Mouse (Mus musculus): ENCODE measurements at regions not wholly inside any gene's neighbourhood (a gene's known extent, or its start where the extent isn't known, plus 50 kb on each side); places are given as distances from the start of the nearest gene placed in this dataset.

GRCm38 (mm10) chrX:99291423-99291963, 155.6 kb downstream of the Efnb1 start:
- DNase-seq (ENCODE audit: low read depth) = no peak

GRCm38 (mm10) chrX:99287988-99288387, 152.1 kb downstream of the Efnb1 start:
- DNase-seq (ENCODE audit: low read depth) = no peak

DNA sequence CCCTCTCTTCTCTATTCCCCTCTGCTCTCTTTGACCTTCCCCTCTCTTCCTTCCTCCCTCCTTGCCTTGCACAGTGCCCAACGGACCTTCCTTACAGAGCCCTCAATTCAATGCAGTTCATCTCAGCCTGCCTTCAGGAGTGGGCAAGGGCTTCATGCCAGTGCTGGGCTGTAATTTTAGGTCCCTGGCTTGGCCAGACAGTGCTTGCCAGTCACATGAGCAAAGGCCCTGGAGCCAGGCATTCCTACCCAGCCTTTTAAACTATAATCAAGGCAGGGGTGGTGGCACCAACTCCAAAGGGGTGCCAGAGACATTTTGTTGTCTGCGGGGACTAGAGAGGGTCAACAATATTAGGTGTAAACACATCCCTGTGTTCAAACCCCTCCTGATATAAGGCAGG, 150.9 kb downstream of the Efnb1 start:
- DNase-seq (ENCODE audit: low read depth) = no peak

GRCm38 (mm10) chrX:99285611-99286010, 149.7 kb downstream of the Efnb1 start:
- DNase-seq (ENCODE audit: low read depth) = no peak

DNA sequence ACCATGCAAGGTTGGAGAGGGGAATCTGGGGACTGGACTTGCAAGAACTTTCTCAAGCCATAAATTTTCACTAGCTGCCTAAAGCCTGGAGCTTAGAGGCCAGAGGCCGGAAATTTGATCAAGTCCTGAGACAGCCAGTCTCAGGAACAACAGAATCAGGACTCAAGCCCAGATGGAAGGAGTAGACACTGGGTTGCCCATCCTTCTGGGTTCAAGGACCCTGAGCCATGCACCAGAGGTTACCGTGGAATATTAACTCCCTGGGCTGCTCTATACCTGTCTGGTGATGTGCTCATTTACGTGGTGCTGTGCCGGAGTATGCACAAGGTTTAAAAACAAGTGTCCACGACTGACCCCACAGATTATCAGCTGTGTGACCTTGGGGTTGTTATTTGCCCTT, 145.1 kb downstream of the Efnb1 start:
- DNase-seq (ENCODE audit: low read depth) = no peak

DNA sequence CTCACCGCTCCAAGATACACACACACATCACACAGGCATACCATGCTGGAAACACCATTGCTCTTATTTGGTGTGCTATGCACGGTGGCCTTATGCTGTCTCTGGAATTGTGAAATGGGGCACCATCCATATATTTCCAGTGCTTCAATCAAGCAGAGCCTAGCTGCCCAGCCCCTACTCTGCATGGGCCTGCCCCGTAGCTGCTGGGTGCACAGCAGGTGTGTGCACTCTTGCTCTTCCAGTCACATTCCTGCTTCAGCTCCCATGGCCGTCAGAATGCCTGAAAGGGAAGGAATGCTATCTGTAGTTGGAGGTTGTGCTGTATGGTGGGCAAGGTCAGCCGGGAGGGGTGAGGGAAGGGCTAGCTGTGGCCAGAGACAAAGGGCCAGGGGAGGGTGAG, 144.6 kb downstream of the Efnb1 start:
- DNase-seq (ENCODE audit: low read depth) = no peak

GRCm38 (mm10) chrX:99275536-99275935, 139.6 kb downstream of the Efnb1 start:
- DNase-seq (ENCODE audit: low read depth) = no peak

GRCm38 (mm10) chrX:99271908-99272307, 136.0 kb downstream of the Efnb1 start:
- no peak for DNase-seq (ENCODE audit: low read depth)

GRCm38 (mm10) chrX:99249038-99249607, 113.2 kb downstream of the Efnb1 start:
- DNase-seq (ENCODE audit: low read depth) = no peak

- no peak for DNase-seq (ENCODE audit: low read depth)
Measured at GRCm38 (mm10) chrX:99248181-99248580, 112.3 kb downstream of the Efnb1 start.

DNA sequence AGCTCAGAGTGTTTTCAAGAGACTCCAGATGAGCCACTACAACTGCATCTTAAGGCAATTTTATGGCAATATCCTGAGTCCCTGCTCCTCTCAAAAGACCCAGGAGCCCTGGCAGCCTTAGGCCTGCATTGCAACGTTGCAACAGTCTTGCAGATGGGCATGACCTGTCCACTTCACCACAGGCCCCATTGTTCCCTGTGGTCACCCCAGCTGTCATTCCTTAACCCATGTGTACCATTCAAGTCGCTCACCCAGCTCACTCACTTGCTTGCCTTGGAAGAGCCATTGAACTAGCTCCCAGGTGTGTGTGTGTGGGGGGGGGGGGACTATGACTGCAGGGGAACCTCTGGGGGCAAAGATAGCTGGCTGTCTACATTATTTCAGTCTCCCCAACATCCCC, 110.8 kb downstream of the Efnb1 start:
- DNase-seq (ENCODE audit: low read depth) = no peak

GRCm38 (mm10) chrX:99246051-99246450, 110.1 kb downstream of the Efnb1 start:
- DNase-seq (ENCODE audit: low read depth) = no peak

GRCm38 (mm10) chrX:99245541-99245940, 109.6 kb downstream of the Efnb1 start:
- no peak for DNase-seq (ENCODE audit: low read depth)

DNA sequence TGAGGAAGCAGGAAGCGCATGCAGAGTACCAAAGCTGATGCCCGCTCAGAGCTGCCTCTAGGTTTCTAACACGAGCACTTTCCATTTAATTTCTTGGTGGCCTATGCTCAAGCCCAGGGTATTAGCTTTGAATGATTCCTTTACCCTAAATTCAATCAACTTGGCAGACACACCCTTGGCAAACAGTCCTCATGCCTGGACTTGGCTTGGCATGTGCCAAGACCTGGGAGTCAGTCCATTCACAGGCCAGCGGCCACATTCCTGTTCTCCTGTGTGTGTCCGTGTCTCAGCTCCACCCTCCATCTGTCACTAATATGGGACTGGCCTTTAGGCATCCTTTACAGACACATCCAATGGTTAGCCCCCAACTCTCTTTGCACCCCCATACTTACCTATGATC, 107.3 kb downstream of the Efnb1 start:
- DNase-seq (ENCODE audit: low read depth) = no peak

DNA sequence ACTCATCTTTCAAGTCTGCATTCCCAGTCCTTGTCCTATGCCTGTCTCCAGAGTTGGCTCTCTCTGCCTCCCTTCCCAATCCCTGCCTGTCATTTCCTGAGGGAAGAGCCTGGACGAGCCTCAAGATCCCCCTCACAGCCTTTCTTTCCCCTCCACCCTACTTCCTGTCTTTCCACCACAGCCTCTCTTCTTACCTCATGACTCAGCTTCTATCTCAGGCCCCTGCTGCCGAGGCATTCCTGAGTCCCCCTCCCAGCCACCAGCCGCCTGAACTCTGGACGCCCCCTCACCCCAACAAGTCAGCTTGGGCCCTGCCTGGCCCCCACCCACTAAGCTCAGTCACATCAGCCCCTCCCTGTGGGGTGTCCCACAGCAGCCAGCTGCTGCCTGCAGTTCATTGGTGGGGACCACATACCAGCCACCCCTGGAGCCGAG, 105.8 kb downstream of the Efnb1 start:
- DNase-seq (ENCODE audit: low read depth) = no peak

GRCm38 (mm10) chrX:99233035-99233434, 97.1 kb downstream of the Efnb1 start:
- no peak for DNase-seq (ENCODE audit: low read depth)

GRCm38 (mm10) chrX:99232331-99232730, 96.4 kb downstream of the Efnb1 start:
- no peak for DNase-seq (ENCODE audit: low read depth)

DNA sequence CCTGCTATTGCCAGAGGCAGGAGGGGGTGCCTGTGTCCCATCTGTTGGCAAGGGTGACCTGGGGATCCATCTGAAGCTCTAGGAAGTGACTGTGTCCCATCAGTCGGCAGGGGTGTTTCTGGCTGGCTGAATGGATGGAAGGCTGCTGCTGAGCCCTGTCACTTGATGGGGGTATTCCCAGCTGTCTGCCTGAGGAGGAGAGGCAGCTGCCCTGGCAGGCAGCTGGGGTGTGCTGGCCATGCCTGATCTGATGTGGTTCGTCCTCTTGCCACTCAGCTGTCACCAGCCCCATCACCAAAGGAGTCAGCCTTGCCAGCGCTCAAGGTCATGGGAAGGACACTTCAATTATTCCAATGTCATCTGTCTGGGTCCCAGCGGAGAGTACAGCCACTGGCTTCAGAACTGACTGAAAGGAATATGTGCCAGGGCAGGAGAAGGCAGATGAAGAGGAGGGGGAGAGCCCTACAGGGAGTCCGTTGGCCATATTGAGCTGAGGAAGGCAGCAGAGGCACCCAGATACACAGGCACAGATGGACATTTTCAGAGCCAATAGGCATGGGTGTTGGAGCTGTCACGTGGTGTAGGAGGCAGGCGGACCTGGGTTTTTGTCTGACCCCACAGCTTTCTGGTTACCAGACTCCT, 89.3 kb downstream of the Efnb1 start:
- DNase-seq (ENCODE audit: low read depth) = no peak

DNA sequence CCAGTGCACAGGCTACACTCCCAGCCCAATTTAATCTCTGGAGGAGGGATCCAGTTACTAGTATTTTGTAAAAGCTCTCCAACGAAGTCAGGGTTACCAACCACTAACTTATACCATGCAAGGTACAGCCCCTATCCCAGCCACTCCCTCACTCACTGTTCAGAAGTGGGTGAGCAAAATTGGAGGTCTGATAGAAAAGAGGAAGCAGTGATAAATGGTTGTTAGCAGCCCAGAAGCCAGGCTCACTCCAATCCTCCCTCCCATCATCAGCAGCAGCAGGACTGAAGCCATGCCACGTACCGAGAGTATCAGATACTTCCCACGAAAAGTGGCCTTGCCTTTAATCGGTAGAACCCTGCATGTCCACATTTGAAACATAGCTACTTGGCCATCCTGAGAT, 86.1 kb downstream of the Efnb1 start:
- DNase-seq (ENCODE audit: low read depth) = no peak

DNA sequence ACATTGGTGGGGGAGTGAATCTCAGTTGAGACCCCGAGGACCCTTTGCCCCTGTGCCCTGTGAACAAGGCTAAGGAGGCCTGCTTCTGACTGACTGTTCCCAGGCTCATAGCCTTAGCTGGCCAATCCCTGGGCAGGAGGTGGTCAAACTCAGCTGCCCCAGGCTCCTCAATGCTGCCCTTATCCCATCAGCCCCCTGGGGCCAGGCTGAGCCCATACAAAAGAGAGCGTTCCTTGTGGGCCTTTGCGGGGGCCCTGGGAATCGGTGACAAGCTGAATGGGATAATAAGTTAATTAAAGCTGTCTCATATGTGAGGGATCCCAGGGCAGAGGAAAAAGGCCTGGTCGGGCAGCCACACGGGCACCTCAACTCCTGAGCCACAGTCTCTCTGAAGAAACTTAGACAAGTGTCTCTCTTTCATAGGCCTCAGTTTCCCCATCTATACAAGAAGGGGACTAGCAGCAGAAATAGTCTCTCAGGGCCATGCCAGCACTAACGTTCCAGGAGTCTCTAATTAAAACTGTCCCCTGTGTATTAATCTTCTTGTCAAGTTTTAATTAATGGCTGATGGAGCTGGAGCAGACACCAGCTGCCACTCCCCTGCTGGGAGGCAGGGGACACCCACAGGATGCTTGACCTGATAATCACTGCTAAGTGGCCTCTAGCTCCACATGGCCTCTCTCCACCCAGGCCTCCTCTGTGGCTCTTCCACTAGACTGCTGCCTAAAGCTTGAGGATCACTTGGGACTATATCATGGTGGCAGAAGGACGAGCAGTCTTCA, 84.9 kb downstream of the Efnb1 start:
- no peak for DNase-seq (ENCODE audit: low read depth)

DNA sequence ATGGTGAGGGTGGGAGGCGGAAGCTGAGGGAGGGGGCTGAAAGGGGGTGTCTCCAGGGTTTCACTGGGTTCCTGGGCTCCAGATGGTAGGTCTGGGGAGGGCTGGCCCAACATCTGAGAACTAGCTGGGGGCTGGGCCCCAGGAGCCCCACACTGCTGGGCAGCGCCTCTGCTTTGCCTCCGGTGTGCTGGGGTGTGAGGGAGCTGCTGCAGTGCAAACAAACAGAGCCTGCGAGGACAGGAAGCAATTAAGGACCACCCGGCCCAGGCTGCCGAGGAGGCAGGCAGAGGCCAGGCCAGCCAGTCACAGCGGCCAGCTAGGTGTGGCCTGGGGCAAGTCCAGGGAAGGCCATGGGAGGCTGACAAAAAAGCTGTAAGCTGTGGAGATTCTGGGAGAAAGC, 82.3 kb downstream of the Efnb1 start:
- no peak for DNase-seq (ENCODE audit: low read depth)

- DNase-seq (ENCODE audit: low read depth) = no peak
Measured at GRCm38 (mm10) chrX:99216633-99217459, 80.9 kb downstream of the Efnb1 start.

All from 416B (cell line).